Mouse (Mus musculus): Measurements from ENCODE around the gene Ntsr1. TPM values are rescaled to one million over a fixed set of nuclear protein-coding genes. Genes with fewer than 3 reads are reported as not detected.

The Ntsr1 gene
- polyA plus RNA-seq, 1 experiment, result not detected

- no peak overlapping the region for H3K27ac ChIP-seq (ENCODE audit: insufficient read depth, low read depth, low read length)
- H3K4me1 ChIP-seq (ENCODE audit: control insufficient read depth, insufficient read depth, low read length), result peaks cover 10% of the 10 kb centered on the region
- 77% methylated on average over 2 of the region's 2 CpGs for WGBS
- H3K4me3 ChIP-seq (ENCODE audit: insufficient read depth, low read depth, low read length), result no peak overlapping the region
- TF ChIP-seq POLR2A (IDR thresholded peaks at IDR 0.05; ENCODE audit: insufficient read depth, low read depth, low read length) (no peak), CTCF (IDR thresholded peaks at IDR 0.05; ENCODE audit: insufficient read depth, low read depth, low read length) (no peak)
Observed at GRCm38 (mm10) chr2:180543675-180544074, 43.9 kb downstream of the Ntsr1 start.

DNA sequence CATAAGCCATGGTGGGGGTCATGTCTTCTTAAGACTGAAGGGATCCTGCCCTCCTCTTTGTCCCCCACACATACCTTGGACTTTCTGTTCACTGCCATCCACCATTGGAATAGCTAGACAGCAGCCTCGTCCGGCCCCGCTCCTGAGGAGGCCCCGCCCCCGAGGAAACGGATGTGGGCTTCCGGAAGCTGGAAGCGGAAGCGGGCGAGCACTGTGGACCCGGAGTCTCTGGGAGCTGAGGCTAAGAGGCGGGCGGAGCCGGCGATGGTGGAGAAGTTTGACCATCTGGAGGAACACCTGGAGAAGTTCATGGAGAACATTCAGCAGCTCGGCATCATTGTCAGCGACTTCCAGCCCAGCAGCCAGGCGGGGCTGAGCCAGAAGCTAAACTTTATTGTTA is 45.3 kb downstream of the Ntsr1 start:
- Histone ChIP-seq H3K4me1 (ENCODE audit: control insufficient read depth, insufficient read depth, low read length) (peaks cover 10% of the 10 kb centered on the region), H3K27ac (ENCODE audit: insufficient read depth, low read depth, low read length) (no peak overlapping the region), H3K4me3 (ENCODE audit: insufficient read depth, low read depth, low read length) (no peak overlapping the region)
- 88% methylated on average over 18 of the region's 18 CpGs for WGBS
- TF ChIP-seq POLR2A (IDR thresholded peaks at IDR 0.05; ENCODE audit: insufficient read depth, low read depth, low read length), result no peak
- TF ChIP-seq CTCF (IDR thresholded peaks at IDR 0.05; ENCODE audit: insufficient read depth, low read depth, low read length), result no peak

DNA sequence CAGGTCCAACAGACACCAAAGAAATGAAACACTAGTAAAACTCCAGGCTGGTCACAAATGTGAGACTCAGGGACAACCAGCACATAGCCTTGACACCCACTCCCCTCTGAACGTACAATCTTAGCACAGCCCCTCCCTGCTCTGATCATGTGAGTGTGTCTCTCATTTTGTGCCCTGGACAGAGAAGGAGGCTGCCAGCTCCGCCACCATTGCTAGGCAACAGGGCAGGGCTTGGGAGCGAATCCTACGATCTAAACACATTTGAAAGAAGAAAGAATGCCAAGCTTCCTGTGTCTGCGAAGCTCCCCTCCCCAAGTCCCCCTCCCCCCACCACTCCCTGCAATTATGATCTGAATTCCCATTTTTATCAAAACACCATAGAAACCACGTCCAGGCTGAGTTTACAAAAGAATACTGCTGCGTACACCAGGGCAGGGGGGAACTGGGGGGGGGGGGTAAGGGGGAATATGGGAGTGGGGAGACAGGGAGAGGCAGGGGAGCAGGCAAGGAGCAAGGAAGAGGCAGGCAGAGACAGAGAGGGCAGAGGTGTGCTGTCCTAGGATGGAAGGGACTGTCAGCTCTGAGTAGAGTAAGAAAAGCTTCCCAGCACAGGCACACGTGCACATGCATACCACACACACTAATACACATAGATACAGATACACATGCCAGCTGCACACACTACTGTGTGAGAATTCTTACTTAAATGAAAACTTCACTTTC is 47.8 kb downstream of the Ntsr1 start:
- Histone ChIP-seq H3K4me3 (ENCODE audit: insufficient read depth, low read depth, low read length) (no peak overlapping the region), H3K27ac (ENCODE audit: insufficient read depth, low read depth, low read length) (no peak overlapping the region), H3K4me1 (ENCODE audit: control insufficient read depth, insufficient read depth, low read length) (peaks cover 14% of the 10 kb centered on the region)
- 14% methylated on average over 8 of the region's 8 CpGs for WGBS
- TF ChIP-seq POLR2A (IDR thresholded peaks at IDR 0.05; ENCODE audit: insufficient read depth, low read depth, low read length) (no peak), CTCF (IDR thresholded peaks at IDR 0.05; ENCODE audit: insufficient read depth, low read depth, low read length) (no peak)

- WGBS, result 77% methylated on average over 3 of the region's 3 CpGs
- TF ChIP-seq CTCF (IDR thresholded peaks at IDR 0.05; ENCODE audit: insufficient read depth, low read depth, low read length) (no peak), POLR2A (IDR thresholded peaks at IDR 0.05; ENCODE audit: insufficient read depth, low read depth, low read length) (no peak)
- Histone ChIP-seq H3K4me3 (ENCODE audit: insufficient read depth, low read depth, low read length) (no peak overlapping the region), H3K27ac (ENCODE audit: insufficient read depth, low read depth, low read length) (no peak overlapping the region), H3K4me1 (ENCODE audit: control insufficient read depth, insufficient read depth, low read length) (peaks cover 11% of the 10 kb centered on the region)
Observed at GRCm38 (mm10) chr2:180552340-180552739, 52.6 kb downstream of the Ntsr1 start.

DNA sequence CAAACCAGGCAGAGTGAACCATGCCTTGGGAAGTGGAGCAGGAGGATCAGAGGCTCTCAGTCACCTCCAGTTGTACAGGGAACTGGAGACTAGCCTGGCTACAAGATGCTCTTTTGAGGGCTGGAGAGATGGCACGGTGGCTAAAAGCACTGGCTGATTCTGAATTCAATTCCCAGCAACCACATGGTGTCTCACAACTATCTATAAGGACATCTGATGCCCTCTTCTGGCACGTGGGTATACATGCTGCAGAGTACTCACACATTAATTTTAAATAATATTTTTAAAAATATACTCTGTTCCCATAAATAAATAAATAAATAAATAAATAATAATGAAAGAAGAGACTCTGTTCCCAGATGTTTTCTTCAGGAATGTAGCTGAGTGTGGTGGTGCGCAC is 55.4 kb downstream of the Ntsr1 start:
- no peak overlapping the region for H3K27ac ChIP-seq (ENCODE audit: insufficient read depth, low read depth, low read length)
- no peak for TF ChIP-seq POLR2A (IDR thresholded peaks at IDR 0.05; ENCODE audit: insufficient read depth, low read depth, low read length)
- TF ChIP-seq CTCF (IDR thresholded peaks at IDR 0.05; ENCODE audit: insufficient read depth, low read depth, low read length), result no peak
- no peak overlapping the region for H3K4me3 ChIP-seq (ENCODE audit: insufficient read depth, low read depth, low read length)
- WGBS, result 55% methylated on average over 3 of the region's 3 CpGs
- peaks cover 4% of the 10 kb centered on the region; the same call in 1 of the 2 replicates for H3K4me1 ChIP-seq (ENCODE audit: control insufficient read depth, insufficient read depth, low read length)

- Histone ChIP-seq H3K27ac (ENCODE audit: insufficient read depth, low read depth, low read length) (no peak overlapping the region), H3K4me1 (ENCODE audit: control insufficient read depth, insufficient read depth, low read length) (peaks cover 4% of the 10 kb centered on the region; the same call in 1 of the 2 replicates), H3K4me3 (ENCODE audit: insufficient read depth, low read depth, low read length) (no peak overlapping the region)
- no peak for TF ChIP-seq CTCF (IDR thresholded peaks at IDR 0.05; ENCODE audit: insufficient read depth, low read depth, low read length)
- no peak for TF ChIP-seq POLR2A (IDR thresholded peaks at IDR 0.05; ENCODE audit: insufficient read depth, low read depth, low read length)
- 89% methylated on average over 3 of the region's 3 CpGs for WGBS
Observed at GRCm38 (mm10) chr2:180556470-180556869, 56.7 kb downstream of the Ntsr1 start.

- no peak for TF ChIP-seq POLR2A (IDR thresholded peaks at IDR 0.05; ENCODE audit: insufficient read depth, low read depth, low read length)
- TF ChIP-seq CTCF (IDR thresholded peaks at IDR 0.05; ENCODE audit: insufficient read depth, low read depth, low read length), result no peak
- Histone ChIP-seq H3K4me1 (ENCODE audit: control insufficient read depth, insufficient read depth, low read length) (no peaks in the 10 kb centered on the region), H3K27ac (ENCODE audit: insufficient read depth, low read depth, low read length) (no peak overlapping the region), H3K4me3 (ENCODE audit: insufficient read depth, low read depth, low read length) (no peak overlapping the region)
- WGBS, result 57% methylated on average over 5 of the region's 5 CpGs
Observed at GRCm38 (mm10) chr2:180560245-180560644, 60.5 kb downstream of the Ntsr1 start.

- Histone ChIP-seq H3K4me3 (ENCODE audit: insufficient read depth, low read depth, low read length) (no peak overlapping the region), H3K27ac (ENCODE audit: insufficient read depth, low read depth, low read length) (no peak overlapping the region), H3K4me1 (ENCODE audit: control insufficient read depth, insufficient read depth, low read length) (no peaks in the 10 kb centered on the region)
- TF ChIP-seq POLR2A (IDR thresholded peaks at IDR 0.05; ENCODE audit: insufficient read depth, low read depth, low read length) (no peak), CTCF (IDR thresholded peaks at IDR 0.05; ENCODE audit: insufficient read depth, low read depth, low read length) (no peak)
- 75% methylated on average over 5 of the region's 5 CpGs for WGBS
Observed at GRCm38 (mm10) chr2:180562146-180562545, 62.4 kb downstream of the Ntsr1 start.

DNA sequence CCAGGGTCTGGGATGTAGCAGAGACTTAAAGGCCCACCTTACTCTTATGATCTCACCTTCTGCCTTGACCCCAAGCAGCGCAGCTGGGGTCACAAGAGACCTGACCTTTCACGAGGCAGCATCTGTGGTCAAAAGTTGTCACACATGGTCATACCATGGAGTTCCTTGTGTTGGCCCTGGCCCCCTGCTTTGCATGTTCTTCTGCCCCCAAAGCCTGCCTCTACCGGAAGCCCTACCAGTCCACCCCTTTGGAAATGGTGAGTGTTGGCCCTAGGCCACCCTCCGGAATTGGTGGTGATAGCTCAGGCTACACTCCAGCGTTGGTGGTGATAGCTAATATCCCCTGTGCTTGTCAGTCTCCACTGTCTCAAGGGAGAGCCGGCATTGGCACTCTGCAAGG is 63.5 kb downstream of the Ntsr1 start:
- TF ChIP-seq CTCF (IDR thresholded peaks at IDR 0.05; ENCODE audit: insufficient read depth, low read depth, low read length) (no peak), POLR2A (IDR thresholded peaks at IDR 0.05; ENCODE audit: insufficient read depth, low read depth, low read length) (no peak)
- Histone ChIP-seq H3K4me1 (ENCODE audit: control insufficient read depth, insufficient read depth, low read length) (no peaks in the 10 kb centered on the region), H3K27ac (ENCODE audit: insufficient read depth, low read depth, low read length) (no peak overlapping the region), H3K4me3 (ENCODE audit: insufficient read depth, low read depth, low read length) (no peak overlapping the region)
- 57% methylated on average over 6 of the region's 6 CpGs for WGBS
